Mouse (Mus musculus) CH12.LX (cell line): ENCODE measurements around the gene Ift27. TPM values are rescaled to one million over a fixed set of nuclear protein-coding genes. Genes with fewer than 3 reads are reported as not detected.

ENCODE experiments used
- DNase-seq: peaks from one replicate; pipeline ENCODE4 v3.0.0-alpha.2; 2013; ENCODE audit errors: extremely low read depth
- H3K27ac ChIP-seq: 2 replicates; pipeline ENCODE4 v1.5.1; 2012; ENCODE audit warnings: low read depth, mild to moderate bottlenecking, control low read depth, moderate library complexity; ENCODE audit not compliant: insufficient read depth
- H3K27me3 ChIP-seq: replicated peaks from 2 replicates; pipeline ENCODE3; 2012; ENCODE audit warnings: inconsistent platforms
- H3K36me3 ChIP-seq, 2 experiments: replicated peaks in 1 of 2; 2 replicates each; pipeline versions ENCODE3 to v1.6.1; 2012; ENCODE audit warnings: inconsistent platforms in 1 of 2, low read length in 1 of 2, mild to moderate bottlenecking in 1 of 2, mixed read lengths in 1 of 2, moderate library complexity in 1 of 2; ENCODE audit not compliant: control insufficient read depth in 1 of 2, insufficient read depth in 1 of 2
- H3K4me1 ChIP-seq, 2 experiments: 2 replicates each; pipeline ENCODE4 v1.6.1; 2012; ENCODE audit warnings: inconsistent platforms in 1 of 2, moderate library complexity in 1 of 2; ENCODE audit not compliant: insufficient read depth in 2 of 2, control insufficient read depth in 1 of 2
- H3K4me2 ChIP-seq: 2 replicates; pipeline ENCODE4 v1.6.1; 2012; ENCODE audit warnings: low read depth, mild to moderate bottlenecking, control low read depth; ENCODE audit not compliant: poor library complexity, insufficient read depth, severe bottlenecking
- H3K4me3 ChIP-seq, 3 experiments: fragments of 150-350 bp in 1 of 3; sonication (generic) in 1 of 3; replicated peaks in 1 of 3; 2 replicates each; pipeline versions ENCODE3 to v1.5.1; 2011 to 2012; ENCODE audit warnings: low read depth in 2 of 3, low read length in 2 of 3, mild to moderate bottlenecking in 2 of 3, moderate library complexity in 2 of 3, control low read depth in 1 of 3, improper control_type of control experiment in 1 of 3, inconsistent platforms in 1 of 3, mixed read lengths in 1 of 3; ENCODE audit not compliant: poor library complexity in 1 of 3
- H3K79me2 ChIP-seq: replicated peaks from 2 replicates; pipeline ENCODE4 v1.6.1; 2012; ENCODE audit warnings: mild to moderate bottlenecking, moderate library complexity; ENCODE audit not compliant: control insufficient read depth, poor library complexity, insufficient read depth, severe bottlenecking; ENCODE audit errors: extremely low read depth
- H3K9ac ChIP-seq: 2 replicates; pipeline ENCODE4 v1.6.1; 2012; ENCODE audit warnings: low read depth, mild to moderate bottlenecking, control low read depth, moderate library complexity; ENCODE audit not compliant: insufficient read depth
- H3K9me3 ChIP-seq: replicated peaks from 2 replicates; pipeline ENCODE3; 2012; ENCODE audit warnings: low read length, inconsistent platforms, mixed read lengths
- BHLHE40 ChIP-seq: IDR thresholded peaks from 2 replicates; pipeline ENCODE4 v1.6.1; 2011; ENCODE audit warnings: mild to moderate bottlenecking, low read depth, low read length, improper control_type of control experiment
- CTCF ChIP-seq, 2 experiments: IDR thresholded peaks in 1 of 2; conservative IDR thresholded peaks in 1 of 2; 2 replicates each; pipeline ENCODE4 v1.5.1; 2011 to 2012; ENCODE audit warnings: low read depth in 2 of 2, low read length in 2 of 2, improper control_type of control experiment in 1 of 2, inconsistent platforms in 1 of 2, mild to moderate bottlenecking in 1 of 2, moderate library complexity in 1 of 2
- ELF1 ChIP-seq: IDR thresholded peaks from 2 replicates; pipeline ENCODE4 v1.6.1; 2014; ENCODE audit warnings: low read depth, mild to moderate bottlenecking, inconsistent platforms, low read length, improper control_type of control experiment
- EP300 ChIP-seq: IDR thresholded peaks from 2 replicates; pipeline ENCODE4 v1.6.1; 2011; ENCODE audit warnings: low read length, improper control_type of control experiment
- IRF4 ChIP-seq: IDR thresholded peaks from 2 replicates; pipeline ENCODE4 v1.6.1; 2014; ENCODE audit warnings: low read depth, mild to moderate bottlenecking, inconsistent platforms, low read length, improper control_type of control experiment
- KAT2A ChIP-seq: IDR thresholded peaks from 2 replicates; pipeline ENCODE4 v1.6.1; 2012; ENCODE audit warnings: low read length, improper control_type of control experiment, inconsistent platforms; ENCODE audit not compliant: insufficient replicate concordance
- MAFK ChIP-seq: IDR thresholded peaks from 2 replicates; pipeline ENCODE4 v1.6.1; 2011; ENCODE audit warnings: low read length, improper control_type of control experiment; ENCODE audit not compliant: insufficient replicate concordance
- MAX ChIP-seq: IDR thresholded peaks from 2 replicates; pipeline ENCODE4 v1.6.1; 2011; ENCODE audit warnings: low read length, improper control_type of control experiment
- MXI1 ChIP-seq: IDR thresholded peaks from 2 replicates; pipeline ENCODE4 v1.6.1; 2011; ENCODE audit warnings: mild to moderate bottlenecking, low read depth, low read length, improper control_type of control experiment
- MYC ChIP-seq: IDR thresholded peaks from 2 replicates; pipeline ENCODE4 v1.6.1; 2011; ENCODE audit warnings: low read depth, mild to moderate bottlenecking, improper control_type of control experiment, low read length
- NELFE ChIP-seq: IDR thresholded peaks from 2 replicates; pipeline ENCODE4 v1.6.1; 2011; ENCODE audit warnings: low read depth, low read length, improper control_type of control experiment
- NRF1 ChIP-seq: IDR thresholded peaks from 2 replicates; pipeline ENCODE4 v1.6.1; 2014; ENCODE audit warnings: low read depth, mild to moderate bottlenecking, inconsistent platforms, low read length, improper control_type of control experiment, moderate library complexity
- PAX5 ChIP-seq: IDR thresholded peaks from 2 replicates; pipeline ENCODE4 v1.6.1; 2012; ENCODE audit warnings: low read length, inconsistent platforms, mixed read lengths
- POLR2A ChIP-seq: IDR thresholded peaks from 2 replicates; pipeline ENCODE4 v1.6.1; 2011; ENCODE audit warnings: low read depth, mild to moderate bottlenecking, improper control_type of control experiment, low read length
- RAD21 ChIP-seq: IDR thresholded peaks from 2 replicates; pipeline ENCODE4 v1.6.1; 2011; ENCODE audit warnings: low read depth, mild to moderate bottlenecking, low read length, improper control_type of control experiment, moderate library complexity
- SIN3A ChIP-seq: IDR thresholded peaks from 2 replicates; pipeline ENCODE4 v1.6.1; 2012; ENCODE audit warnings: low read length, improper control_type of control experiment, inconsistent platforms
- SMC3 ChIP-seq: IDR thresholded peaks from 2 replicates; pipeline ENCODE4 v1.6.1; 2011; ENCODE audit warnings: low read depth, low read length, improper control_type of control experiment
- TBP ChIP-seq: conservative IDR thresholded peaks from 2 replicates; pipeline ENCODE4 v1.6.1; 2011; ENCODE audit warnings: low read depth, low read length, improper control_type of control experiment
- TCF12 ChIP-seq: IDR thresholded peaks from 2 replicates; pipeline ENCODE4 v1.6.1; 2014; ENCODE audit warnings: low read depth, mild to moderate bottlenecking, inconsistent platforms, low read length, improper control_type of control experiment
- UBTF ChIP-seq: IDR thresholded peaks from 2 replicates; pipeline ENCODE4 v1.6.1; 2012; ENCODE audit warnings: low read depth, mild to moderate bottlenecking, inconsistent platforms, low read length, improper control_type of control experiment, moderate library complexity
- USF2 ChIP-seq: conservative IDR thresholded peaks from 2 replicates; pipeline ENCODE4 v1.6.1; 2011; ENCODE audit warnings: low read depth, low read length, improper control_type of control experiment
- ZKSCAN1 ChIP-seq: IDR thresholded peaks from 2 replicates; pipeline ENCODE4 v1.6.1; 2012; ENCODE audit warnings: low read depth, inconsistent platforms, low read length, improper control_type of control experiment, borderline replicate concordance
- dilution Hi-C: fragments of 300-500 bp; cut with MboI; formaldehyde crosslinking; loops from 2 replicates; pipeline ENCODE4 v1.14.3; 2020; ENCODE audit warnings: low sequenced_read_pairs; ENCODE audit not compliant: extremely low pct_unique_long_range_greater_than_20kb, extremely low pct_ligation_motif_present
- in situ Hi-C: fragments of 300-500 bp; cut with MboI; formaldehyde crosslinking; loops from 3 replicates; pipeline ENCODE4 v1.14.3; 2019; ENCODE audit warnings: low sequenced_read_pairs, low pct_ligation_motif_present, low pct_unique_long_range_greater_than_20kb, mixed read lengths
- polyA plus RNA-seq: library from polyadenylated mRNA; unstranded; fragments of >175 nt; gene quantifications from 2 replicates; pipeline ENCODE4 v1.2.1, GENCODE M21; 2012; ENCODE audit warnings: low read depth; ENCODE audit not compliant: insufficient read length
- total RNA-seq, 2 experiments: library from RNA; depleted of rRNA; stranded (reverse); fragments of 300-350 nt in 1 of 2; fragments of >200 nt in 1 of 2; gene quantifications; 2 replicates each; pipeline ENCODE4 v1.2.3; 2012 to 2014

The Ift27 gene
- total and polyA plus RNA-seq, 3 experiments: 67.1 to 82.1 (median 72.1) TPM

GRCm38 (mm10) chr15:78205192-78205591, 31.3 kb upstream of the Ift27 start:
- H3K4me3 ChIP-seq: peak overlapping the region in 1 of 3 experiments; percentile 25
- no peak overlapping the region for H3K27ac ChIP-seq
- dilution Hi-C loops: no loop called here
- H3K27me3 ChIP-seq: no peaks in the 10 kb centered on the region
- H3K4me2 ChIP-seq: peak overlapping the region; percentile 80
- peaks cover 13 to 53% of the 10 kb centered on the region in 2 experiments for H3K4me1 ChIP-seq
- in situ Hi-C loops: no loop called here
- H3K9me3 ChIP-seq: peaks cover 10% of the 10 kb centered on the region
- DNase-seq: peak; percentile 13
- TF ChIP-seq MAFK: no peak
- TF ChIP-seq SMC3: peak; percentile 71
- TF ChIP-seq UBTF: no peak
- no peak for TF ChIP-seq TCF12
- peak; percentile 62; the same call in 1 of the 2 replicates for TF ChIP-seq ELF1
- TF ChIP-seq CTCF (conservative IDR thresholded peaks at IDR 0.05 in 1 of 2, IDR thresholded peaks at IDR 0.05 in 1 of 2; ENCODE audit: low read depth in 2 of 2, low read length in 2 of 2): peak in 1 of 2 experiments; percentile 68; a peak in 2 of 4 replicates
- no peak for TF ChIP-seq NRF1
- TF ChIP-seq SIN3A: no peak
- peak; percentile 34 for TF ChIP-seq RAD21
- no peak for TF ChIP-seq NELFE
- TF ChIP-seq USF2: no peak
- TF ChIP-seq, all 38 proteins: peak for 4
- no peaks in the 10 kb centered on the region; the same call in 1 of the 2 replicates for H3K79me2 ChIP-seq
- peaks cover 1 to 12% of the 10 kb centered on the region in 2 experiments for H3K36me3 ChIP-seq
- no peak overlapping the region; the same call in 1 of the 2 replicates for H3K9ac ChIP-seq

GRCm38 (mm10) chr15:78204053-78204847, 30.3 kb upstream of the Ift27 start:
- dilution Hi-C loops (no loop called here), in situ Hi-C loops (no loop called here)
- peak overlapping the region; percentile 45; the same call in 1 of the 2 replicates for H3K9ac ChIP-seq
- DNase-seq: peak; percentile 62
- H3K4me1 ChIP-seq: peaks cover 12 to 54% of the 10 kb centered on the region in 2 experiments
- H3K4me3 ChIP-seq: peak overlapping the region; percentile 32 to 55 (median 55)
- no peaks in the 10 kb centered on the region; the same call in 1 of the 2 replicates for H3K79me2 ChIP-seq
- peak; percentile 80 for TF ChIP-seq POLR2A
- TF ChIP-seq KAT2A: no peak
- TF ChIP-seq CTCF (conservative IDR thresholded peaks at IDR 0.05 in 1 of 2, IDR thresholded peaks at IDR 0.05 in 1 of 2; ENCODE audit: low read depth in 2 of 2, low read length in 2 of 2): peak in 1 of 2 experiments; percentile 70; a peak in 2 of 4 replicates
- peak; percentile 66 for TF ChIP-seq BHLHE40
- TF ChIP-seq SIN3A: no peak
- TF ChIP-seq IRF4: peak; percentile 15; the same call in 1 of the 2 replicates
- TF ChIP-seq SMC3: peak; percentile 54
- no peak for TF ChIP-seq MYC
- no peak for TF ChIP-seq PAX5
- TF ChIP-seq UBTF: peak; percentile 62; the same call in 1 of the 2 replicates
- no peak for TF ChIP-seq EP300
- TF ChIP-seq MXI1: no peak; the same call in 1 of the 2 replicates
- peak; percentile 39; the same call in 1 of the 2 replicates for TF ChIP-seq TCF12
- peak; percentile 86 for TF ChIP-seq TBP
- no peak for TF ChIP-seq ZKSCAN1
- peak; percentile 32; the same call in 1 of the 2 replicates for TF ChIP-seq MAX
- H3K4me2 ChIP-seq: peak overlapping the region; percentile 80
- no peaks in the 10 kb centered on the region for H3K27me3 ChIP-seq
- H3K9me3 ChIP-seq: peaks cover 8% of the 10 kb centered on the region
- peaks cover 5 to 21% of the 10 kb centered on the region in 2 experiments for H3K36me3 ChIP-seq
- H3K27ac ChIP-seq: peak overlapping the region; percentile 36; the same call in 1 of the 2 replicates
